Mouse (Mus musculus) testis, adult 2 months (tissue): ENCODE data around the gene Apom.

Source experiments
- CTCF ChIP-seq: fragments of 200-500 bp; IDR thresholded peaks from 2 replicates; pipeline ENCODE4 v1.5.1; 2012; ENCODE audit warnings: low read depth, mild to moderate bottlenecking, inconsistent platforms, low read length, moderate library complexity; ENCODE audit not compliant: control insufficient read depth, insufficient read depth, insufficient replicate concordance
- POLR2A ChIP-seq: fragments of 200-500 bp; IDR thresholded peaks from 2 replicates; pipeline ENCODE4 v1.6.1; 2012; ENCODE audit warnings: low read depth, mild to moderate bottlenecking, inconsistent platforms, low read length, moderate library complexity; ENCODE audit not compliant: control insufficient read depth

- TF ChIP-seq POLR2A = no peak
- no peak for TF ChIP-seq CTCF
Measured at GRCm38 (mm10) chr17:35096597-35096996, 35.3 kb downstream of the Apom start.
